ENCODE assay signal across 8 mouse cellular contexts in the genomic region with DNA sequence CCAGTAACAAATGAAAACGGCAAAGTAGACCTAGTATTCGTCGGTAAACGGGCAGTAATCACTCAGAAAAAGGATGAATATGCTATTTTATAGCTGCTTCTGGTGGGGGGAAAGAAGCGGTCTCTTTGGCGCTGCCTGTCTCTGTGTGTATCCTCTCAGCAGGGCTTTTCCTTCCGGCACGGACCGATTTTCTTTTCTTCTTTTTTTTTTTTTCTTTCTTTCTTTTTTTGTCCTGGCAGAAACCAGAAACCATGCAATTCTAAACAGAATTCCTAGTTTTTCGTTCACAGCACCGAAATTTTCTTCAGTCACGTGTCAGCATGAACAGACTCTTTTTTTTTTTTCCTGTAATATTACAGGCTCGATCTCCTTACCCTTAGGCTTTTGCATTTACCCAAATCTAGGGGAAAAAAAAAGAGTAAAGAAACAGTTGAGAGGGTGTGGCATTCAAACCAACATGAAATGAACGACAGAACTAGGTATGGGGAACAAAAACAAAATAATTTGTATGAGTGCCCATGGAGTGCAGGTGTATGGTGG. TPM values are rescaled to one million over a fixed set of nuclear protein-coding genes. Genes with fewer than 3 reads are reported as not detected.
DNase-seq lines count a peak whose midpoint lies in the region; ATAC-seq lines count a peak whose summit lies in the region.

No protein-coding gene starts in this region.

- intact Hi-C loops in heart, postnatal 36 days (cut with DNase I) = loop anchor here (1.0 to 10.0 kb wide), 4 partner anchors 21 to 464 kb away; partner anchors contain the start of gene Nap1l1

- no peak for ATAC-seq in forebrain, embryonic 15.5 days (replicated peaks)
- no peak for ATAC-seq in limb, embryonic 15.5 days (ENCODE audit: insufficient number of reproducible peaks, low FRiP score, low TSS enrichment, low read depth)

- peak overlapping the region; percentile 73 for H3K4me3 ChIP-seq in forebrain, embryonic 15.5 days
- peak overlapping the region; percentile 87 for H3K4me3 ChIP-seq in limb, embryonic 15.5 days

- H3K9ac ChIP-seq in forebrain, embryonic 15.5 days (replicated peaks) = peak overlapping the region; percentile 96
- peak overlapping the region; percentile 99 for H3K9ac ChIP-seq in limb, embryonic 15.5 days

- no peaks in the 10 kb centered on the region for H3K9me3 ChIP-seq in forebrain, embryonic 15.5 days
- H3K9me3 ChIP-seq in limb, embryonic 15.5 days = no peaks in the 10 kb centered on the region

- DNase-seq in heart, adult 11 months = peak; percentile 13
- no peak for DNase-seq in heart, postnatal 36 days
- peak; percentile 9 for DNase-seq in CD4-positive helper T cell, adult 2 months (ENCODE audit: low read depth, low spot score)
- DNase-seq in telencephalon, adult 2 months (ENCODE audit: low read depth, low spot score) = peak; percentile 41
- no peak for DNase-seq in right cerebral cortex, postnatal 36 days (ENCODE audit: low spot score in 2 of 2)
- no peak for DNase-seq in frontal cortex, postnatal 10 days (ENCODE audit: low spot score in 2 of 2)

- H3K36me3 ChIP-seq in forebrain, embryonic 15.5 days = no peaks in the 10 kb centered on the region
- H3K36me3 ChIP-seq in limb, embryonic 15.5 days = no peaks in the 10 kb centered on the region

- peak overlapping the region; percentile 86 for H3K4me2 ChIP-seq in forebrain, embryonic 15.5 days (replicated peaks)
- peak overlapping the region; percentile 61 for H3K4me2 ChIP-seq in limb, embryonic 15.5 days

- no peaks in the 10 kb centered on the region for H3K27me3 ChIP-seq in forebrain, embryonic 15.5 days
- H3K27me3 ChIP-seq in limb, embryonic 15.5 days = no peaks in the 10 kb centered on the region

- H3K4me1 ChIP-seq in forebrain, embryonic 15.5 days = peaks cover 19% of the 10 kb centered on the region
- no peaks in the 10 kb centered on the region; the same call in 1 of the 2 replicates for H3K4me1 ChIP-seq in limb, embryonic 15.5 days

- peak overlapping the region; percentile 98 for H3K27ac ChIP-seq in forebrain, embryonic 15.5 days (replicated peaks)
- peak overlapping the region; percentile 98 for H3K27ac ChIP-seq in limb, embryonic 15.5 days

- whole genome bisulfite sequencing in forebrain, embryonic 15.5 days = under 1% methylated on average over 14 of the region's 14 CpGs
- 1% methylated on average over 14 of the region's 14 CpGs for WGBS in limb, embryonic 15.5 days

RNA-seq across cellular contexts. Expression of gene Zdhhc17, which starts 1.4 kb away (rescaled TPM):
- 10 to 100 TPM; 24.7 to 27.7 TPM for total RNA-seq in heart, postnatal 36 days (2021)
- 52.0 and 55.5 TPM in 2 replicates for polyA plus RNA-seq in forebrain, embryonic 15.5 days (2015; fragmentation: Nextera tagmentation; extraction: Ambion mirVana)
- polyA plus RNA-seq in limb, embryonic 15.5 days (2015; fragmentation: Nextera tagmentation; extraction: Ambion mirVana) = 21.6 and 22.0 TPM in 2 replicates

Comparison
In these comparisons a context has a peak if more than half of its experiments do, and no peak if none do; other contexts are left out.
1. DNase-seq: peak in heart, adult 11 months (single experiment), CD4-positive helper T cell, adult 2 months (single experiment) and telencephalon, adult 2 months (single experiment); none in heart, postnatal 36 days (0 of 2), right cerebral cortex, postnatal 36 days (0 of 2) and frontal cortex, postnatal 10 days (0 of 2).